Mouse (Mus musculus): ENCODE measurements around the gene Zfp36. TPM values are rescaled to one million over a fixed set of nuclear protein-coding genes. Genes with fewer than 3 reads are reported as not detected.

Zfp36 gene
- polyA plus RNA-seq, 1 experiment from 2014 or later: 3.9 TPM

GRCm38 (mm10) chr7:28344637-28345036 is 35.4 kb downstream of the Zfp36 start:
- H3K4me1 ChIP-seq (replicated peaks; ENCODE audit: control insufficient read depth, insufficient read depth, low read length): no peaks in the 10 kb centered on the region; the same call in 1 of the 2 replicates
- no peaks in the 10 kb centered on the region for H3K27me3 ChIP-seq (ENCODE audit: control insufficient read depth, insufficient read depth, low read length)
- H3K4me2 ChIP-seq (replicated peaks; ENCODE audit: low read depth, low read length): no peak overlapping the region
- H3K9ac ChIP-seq (ENCODE audit: low read depth, low read length): no peak overlapping the region
- WGBS: 10% methylated on average over 4 of the region's 4 CpGs
- no peaks in the 10 kb centered on the region for H3K9me3 ChIP-seq (ENCODE audit: control insufficient read depth, low read length)
- H3K27ac ChIP-seq (ENCODE audit: low read depth, low read length): no peak overlapping the region
- DNase-seq (ENCODE audit: low spot score) (peak; percentile 87), ATAC-seq (ENCODE audit: low FRiP score) (no peak)
- H3K36me3 ChIP-seq (ENCODE audit: control insufficient read depth, insufficient read depth, low read length): no peaks in the 10 kb centered on the region
- no peak overlapping the region for H3K4me3 ChIP-seq (ENCODE audit: low read depth, low read length)

DNA sequence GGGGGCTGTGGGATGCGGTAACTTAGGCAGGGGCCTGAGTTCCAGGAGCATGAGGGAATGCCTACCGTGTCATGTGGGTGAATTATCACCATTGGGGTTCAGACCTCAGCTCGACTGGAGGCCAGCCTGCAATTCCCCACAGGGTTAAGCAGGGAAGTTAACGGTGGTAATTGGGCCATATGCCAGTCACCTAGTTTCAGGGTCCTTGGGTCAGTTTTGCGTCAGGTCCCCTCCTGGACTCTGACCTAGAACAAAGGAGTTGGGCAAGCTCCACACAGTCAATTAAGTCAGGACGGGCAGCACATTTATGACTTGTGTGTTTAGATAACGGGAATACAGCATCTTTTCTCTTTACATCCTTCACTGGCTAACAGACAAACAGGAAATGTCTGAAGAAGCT is 38.7 kb downstream of the Zfp36 start:
- H3K4me3 ChIP-seq (ENCODE audit: low read depth, low read length): no peak overlapping the region
- H3K4me1 ChIP-seq (replicated peaks; ENCODE audit: control insufficient read depth, insufficient read depth, low read length): no peaks in the 10 kb centered on the region
- 51% methylated on average over 7 of the region's 7 CpGs for WGBS
- H3K27ac ChIP-seq (ENCODE audit: low read depth, low read length): no peak overlapping the region
- no peaks in the 10 kb centered on the region for H3K27me3 ChIP-seq (ENCODE audit: control insufficient read depth, insufficient read depth, low read length)
- H3K9ac ChIP-seq (ENCODE audit: low read depth, low read length): no peak overlapping the region
- ATAC-seq (ENCODE audit: low FRiP score) (no peak), DNase-seq (ENCODE audit: low spot score) (no peak)
- H3K4me2 ChIP-seq (replicated peaks; ENCODE audit: low read depth, low read length): no peak overlapping the region
- H3K36me3 ChIP-seq (ENCODE audit: control insufficient read depth, insufficient read depth, low read length): no peaks in the 10 kb centered on the region
- no peaks in the 10 kb centered on the region for H3K9me3 ChIP-seq (ENCODE audit: control insufficient read depth, low read length)

DNA sequence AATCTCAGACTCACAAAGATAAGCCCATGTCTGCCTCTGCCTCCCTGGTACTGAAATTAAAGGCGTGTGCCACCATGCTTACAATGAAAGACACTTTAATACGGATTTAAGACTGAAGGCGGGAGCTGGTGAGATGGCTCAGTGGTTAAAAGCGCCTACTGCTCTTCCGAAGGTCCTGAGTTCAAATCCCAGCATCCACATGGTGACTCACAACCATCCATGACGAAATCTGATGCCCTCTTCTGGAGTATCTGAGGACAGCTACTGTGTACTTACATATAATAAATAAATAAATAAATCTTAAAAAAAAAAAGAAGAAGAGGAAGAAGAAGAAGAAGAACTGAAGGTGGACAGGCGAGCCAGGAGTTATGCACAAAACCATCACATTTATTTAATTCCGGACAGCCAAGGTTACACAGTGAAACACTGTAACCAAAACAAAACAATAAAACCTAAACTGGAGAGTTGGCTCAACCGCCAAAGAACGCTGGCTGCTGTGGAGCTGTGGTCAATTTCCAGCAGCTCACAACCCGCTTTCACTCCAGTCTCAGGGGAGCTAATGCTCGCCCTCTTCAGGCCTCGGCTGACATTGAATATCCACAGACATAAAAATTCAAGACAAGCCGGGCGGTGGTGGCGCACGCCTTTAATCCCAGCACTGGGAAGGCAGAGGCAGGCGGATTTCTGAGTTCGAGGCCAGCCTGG is 40.7 kb downstream of the Zfp36 start:
- peak overlapping the region; percentile 96 for H3K4me3 ChIP-seq (ENCODE audit: low read depth, low read length)
- H3K9me3 ChIP-seq (ENCODE audit: control insufficient read depth, low read length): no peaks in the 10 kb centered on the region
- peak overlapping the region; percentile 46; the same call in 1 of the 2 replicates for H3K4me2 ChIP-seq (replicated peaks; ENCODE audit: low read depth, low read length)
- peak overlapping the region; percentile 34; the same call in 1 of the 2 replicates for H3K9ac ChIP-seq (ENCODE audit: low read depth, low read length)
- 80% methylated on average over 19 of the region's 19 CpGs for WGBS
- peak; percentile 46 for DNase-seq (ENCODE audit: low spot score)
- no peak overlapping the region for H3K27ac ChIP-seq (ENCODE audit: low read depth, low read length)
- peak; percentile 19; the same call in 1 of the 2 replicates for ATAC-seq (ENCODE audit: low FRiP score)
- no peaks in the 10 kb centered on the region for H3K36me3 ChIP-seq (ENCODE audit: control insufficient read depth, insufficient read depth, low read length)
- no peaks in the 10 kb centered on the region for H3K4me1 ChIP-seq (replicated peaks; ENCODE audit: control insufficient read depth, insufficient read depth, low read length)
- H3K27me3 ChIP-seq (ENCODE audit: control insufficient read depth, insufficient read depth, low read length): no peaks in the 10 kb centered on the region

DNA sequence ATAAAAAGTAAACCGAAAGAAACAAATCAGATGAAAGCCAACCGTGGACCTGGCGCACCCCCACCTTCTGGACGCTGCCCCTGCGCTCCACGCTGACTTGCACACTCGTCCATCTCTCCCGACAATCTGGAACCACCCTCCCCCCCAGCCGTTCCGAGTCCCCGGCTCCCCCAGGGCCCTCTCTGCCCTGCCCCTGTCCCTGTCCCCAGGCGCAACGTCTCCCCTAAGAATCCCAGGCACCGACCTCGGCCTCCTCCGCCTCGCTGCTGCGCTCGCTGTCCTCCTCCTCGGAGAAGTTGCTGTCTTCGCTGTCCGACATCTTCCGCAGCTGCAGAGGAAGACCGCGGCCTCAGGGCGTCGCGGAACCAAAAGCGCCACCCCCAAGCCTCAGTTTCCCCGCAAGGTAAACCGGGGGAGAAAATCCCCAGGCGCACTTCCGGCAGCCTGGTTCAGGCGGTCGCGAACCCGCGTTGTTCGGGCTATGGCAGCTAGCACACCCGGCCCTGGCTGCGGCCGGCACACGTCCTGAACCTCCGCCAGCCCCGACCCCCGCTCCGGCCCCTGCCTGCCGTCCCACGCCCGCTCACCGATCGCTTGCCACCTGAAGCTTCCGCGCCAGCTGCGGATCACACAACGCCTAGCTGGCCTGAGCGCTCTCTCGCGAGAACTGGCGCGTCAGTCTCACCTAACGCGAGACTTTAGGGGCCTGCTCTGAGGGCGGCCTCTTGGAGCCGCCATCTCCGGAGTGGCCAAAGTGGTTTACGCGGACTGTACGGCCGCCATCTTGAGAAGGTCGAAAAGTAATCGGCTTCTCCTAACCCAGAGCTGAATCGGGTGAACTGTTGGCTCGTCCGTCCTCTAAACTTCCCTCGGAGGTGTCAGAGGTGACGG is 41.7 kb downstream of the Zfp36 start, which contains the start of gene Supt5:
TSS of gene Supt5 (minus strand) at position 639 of the 891 bp plus-strand sequence.
- H3K4me1 ChIP-seq (replicated peaks; ENCODE audit: control insufficient read depth, insufficient read depth, low read length): no peaks in the 10 kb centered on the region
- no peaks in the 10 kb centered on the region for H3K27me3 ChIP-seq (ENCODE audit: control insufficient read depth, insufficient read depth, low read length)
- peak within 1 kb of the TSS; percentile 96 for H3K4me3 ChIP-seq (ENCODE audit: low read depth, low read length)
- peak within 1 kb of the TSS; percentile 43 for H3K27ac ChIP-seq (ENCODE audit: low read depth, low read length)
- no peaks in the 10 kb centered on the region for H3K36me3 ChIP-seq (ENCODE audit: control insufficient read depth, insufficient read depth, low read length)
- peak within 1 kb of the TSS; percentile 83 for H3K4me2 ChIP-seq (replicated peaks; ENCODE audit: low read depth, low read length)
- H3K9ac ChIP-seq (ENCODE audit: low read depth, low read length): peak within 1 kb of the TSS; percentile 96
- H3K9me3 ChIP-seq (ENCODE audit: control insufficient read depth, low read length): no peaks in the 10 kb centered on the region
- ATAC-seq (ENCODE audit: low FRiP score) (peak; percentile 99), DNase-seq (ENCODE audit: low spot score) (peak; percentile 98)
- WGBS: under 1% methylated on average over 75 of the region's 77 CpGs

DNA sequence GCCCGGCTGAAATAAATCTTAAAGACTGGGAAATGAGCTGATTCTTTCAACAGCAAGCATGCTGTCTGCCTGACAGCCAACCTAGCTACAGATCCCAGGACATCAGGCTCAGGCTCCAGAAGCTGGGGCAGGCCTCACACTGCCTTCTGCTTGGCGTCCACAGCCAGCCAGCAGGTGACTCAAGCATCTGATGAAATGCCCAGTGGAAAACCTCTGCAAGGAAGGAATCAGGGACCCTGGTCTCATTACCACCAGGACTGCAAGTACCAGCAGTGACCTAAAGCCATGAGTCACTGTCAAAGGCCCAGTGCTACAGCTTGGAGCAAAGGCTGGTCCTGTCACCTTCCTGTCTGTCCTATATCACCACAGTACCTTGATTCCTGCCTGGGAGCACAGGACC is 44.6 kb downstream of the Zfp36 start:
- no peak overlapping the region for H3K27ac ChIP-seq (ENCODE audit: low read depth, low read length)
- no peak for ATAC-seq (ENCODE audit: low FRiP score)
- H3K9ac ChIP-seq (ENCODE audit: low read depth, low read length): no peak overlapping the region
- H3K36me3 ChIP-seq (ENCODE audit: control insufficient read depth, insufficient read depth, low read length): no peaks in the 10 kb centered on the region; the same call in 1 of the 2 replicates
- H3K4me1 ChIP-seq (replicated peaks; ENCODE audit: control insufficient read depth, insufficient read depth, low read length): no peaks in the 10 kb centered on the region
- WGBS: 91% methylated on average over 2 of the region's 2 CpGs
- H3K4me3 ChIP-seq (ENCODE audit: low read depth, low read length): no peak overlapping the region
- H3K27me3 ChIP-seq (ENCODE audit: control insufficient read depth, insufficient read depth, low read length): no peaks in the 10 kb centered on the region
- no peaks in the 10 kb centered on the region for H3K9me3 ChIP-seq (ENCODE audit: control insufficient read depth, low read length)
- no peak for DNase-seq (ENCODE audit: low spot score)
- H3K4me2 ChIP-seq (replicated peaks; ENCODE audit: low read depth, low read length): no peak overlapping the region

DNA sequence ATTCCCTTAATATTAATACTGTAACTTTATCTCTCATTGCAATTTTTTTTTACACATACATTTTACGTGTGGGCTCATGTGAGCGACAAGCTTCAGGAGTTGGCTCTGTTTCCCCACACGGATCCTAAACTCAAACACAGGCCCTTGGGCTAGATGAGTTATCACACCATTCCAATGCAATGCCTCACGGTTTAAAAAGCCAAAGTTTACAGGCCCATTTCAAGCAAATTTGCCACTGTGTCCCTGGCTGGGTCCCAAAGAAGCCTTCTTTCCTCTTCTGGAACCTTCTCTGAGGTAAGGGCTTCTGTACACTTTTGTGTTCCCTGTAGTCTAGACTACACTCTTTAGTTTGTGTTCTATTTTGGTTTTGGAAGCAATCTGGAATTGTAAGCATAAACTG is 45.5 kb downstream of the Zfp36 start:
- no peak overlapping the region for H3K27ac ChIP-seq (ENCODE audit: low read depth, low read length)
- peaks cover 2% of the 10 kb centered on the region for H3K36me3 ChIP-seq (ENCODE audit: control insufficient read depth, insufficient read depth, low read length)
- H3K4me3 ChIP-seq (ENCODE audit: low read depth, low read length): no peak overlapping the region
- H3K4me1 ChIP-seq (replicated peaks; ENCODE audit: control insufficient read depth, insufficient read depth, low read length): no peaks in the 10 kb centered on the region
- H3K4me2 ChIP-seq (replicated peaks; ENCODE audit: low read depth, low read length): no peak overlapping the region
- H3K9me3 ChIP-seq (ENCODE audit: control insufficient read depth, low read length): no peaks in the 10 kb centered on the region
- H3K9ac ChIP-seq (ENCODE audit: low read depth, low read length): no peak overlapping the region
- DNase-seq (ENCODE audit: low spot score) (no peak), ATAC-seq (ENCODE audit: low FRiP score) (no peak)
- WGBS: 95% methylated on average over 4 of the region's 4 CpGs
- H3K27me3 ChIP-seq (ENCODE audit: control insufficient read depth, insufficient read depth, low read length): no peaks in the 10 kb centered on the region

- 100% methylated on average over 2 of the region's 2 CpGs for WGBS
- DNase-seq (ENCODE audit: low spot score) (no peak), ATAC-seq (ENCODE audit: low FRiP score) (no peak)
- H3K4me1 ChIP-seq (replicated peaks; ENCODE audit: control insufficient read depth, insufficient read depth, low read length): no peaks in the 10 kb centered on the region
- no peak overlapping the region for H3K9ac ChIP-seq (ENCODE audit: low read depth, low read length)
- no peak overlapping the region for H3K27ac ChIP-seq (ENCODE audit: low read depth, low read length)
- no peaks in the 10 kb centered on the region for H3K27me3 ChIP-seq (ENCODE audit: control insufficient read depth, insufficient read depth, low read length)
- H3K9me3 ChIP-seq (ENCODE audit: control insufficient read depth, low read length): no peaks in the 10 kb centered on the region
- H3K4me2 ChIP-seq (replicated peaks; ENCODE audit: low read depth, low read length): no peak overlapping the region
- no peak overlapping the region for H3K4me3 ChIP-seq (ENCODE audit: low read depth, low read length)
- H3K36me3 ChIP-seq (ENCODE audit: control insufficient read depth, insufficient read depth, low read length): peaks cover 22% of the 10 kb centered on the region
These were observed 51.8 kb downstream of the Zfp36 start for GRCm38 (mm10) chr7:28328260-28328659.
